Mouse (Mus musculus) monocyte, adult 5-6 weeks (primary cell): ENCODE data around the gene Itpk1. TPM values are rescaled to one million over a fixed set of nuclear protein-coding genes. Genes with fewer than 3 reads are reported as not detected.

ENCODE experiments used
- ATAC-seq: fragments of 153-309, 156-312 bp; replicated peaks from 2 replicates; pipeline ENCODE4 v1.8.0; 2017; ENCODE audit warnings: mild to moderate bottlenecking; ENCODE audit not compliant: low TSS enrichment, insufficient number of reproducible peaks, severe bottlenecking, poor library complexity, low FRiP score
- total RNA-seq: library from RNA; stranded (forward); fragments of 200-1000, 200-491, 200-594 nt; gene quantifications from 3 replicates; pipeline ENCODE4 v1.2.3, GENCODE M21; 2017

The Itpk1 gene
- total RNA-seq, 1 experiment from 2014 or later: 21.2 TPM

- ATAC-seq: no peak
Measured at GRCm38 (mm10) chr12:102697381-102697780, 7.3 kb downstream of the Itpk1 start.

GRCm38 (mm10) chr12:102696635-102697354 lies 7.9 kb downstream of the Itpk1 start:
- no peak for ATAC-seq

GRCm38 (mm10) chr12:102695369-102696239 lies 9.1 kb downstream of the Itpk1 start:
- 0 out of 2 replicates have a peak, but pooled peaks have one; percentile 42 for ATAC-seq

GRCm38 (mm10) chr12:102691761-102692160 lies 13.0 kb downstream of the Itpk1 start:
- no peak for ATAC-seq

GRCm38 (mm10) chr12:102691180-102691579 lies 13.6 kb downstream of the Itpk1 start:
- no peak for ATAC-seq

- peak; percentile 85 for ATAC-seq
Measured at GRCm38 (mm10) chr12:102689773-102690563, 14.8 kb downstream of the Itpk1 start.

- ATAC-seq: no peak
Measured at GRCm38 (mm10) chr12:102686321-102686720, 18.4 kb downstream of the Itpk1 start.

- ATAC-seq: no peak
Measured at GRCm38 (mm10) chr12:102685523-102685931, 19.2 kb downstream of the Itpk1 start.

- no peak for ATAC-seq
Measured at GRCm38 (mm10) chr12:102684720-102685386, 19.9 kb downstream of the Itpk1 start.

GRCm38 (mm10) chr12:102683979-102684378 lies 20.8 kb downstream of the Itpk1 start:
- no peak for ATAC-seq

- ATAC-seq: no peak
Measured at GRCm38 (mm10) chr12:102683438-102683837, 21.3 kb downstream of the Itpk1 start.

- no peak for ATAC-seq
Measured at GRCm38 (mm10) chr12:102682722-102683299, 21.9 kb downstream of the Itpk1 start.

GRCm38 (mm10) chr12:102682085-102682484 lies 22.6 kb downstream of the Itpk1 start:
- ATAC-seq: no peak

GRCm38 (mm10) chr12:102681590-102681989 lies 23.1 kb downstream of the Itpk1 start:
- ATAC-seq: no peak

- no peak for ATAC-seq
Measured at GRCm38 (mm10) chr12:102678820-102679219, 25.9 kb downstream of the Itpk1 start.

- no peak for ATAC-seq
Measured at GRCm38 (mm10) chr12:102677089-102677488, 27.6 kb downstream of the Itpk1 start.

- no peak for ATAC-seq
Measured at GRCm38 (mm10) chr12:102674556-102674955, 30.2 kb downstream of the Itpk1 start.

GRCm38 (mm10) chr12:102674123-102674522 lies 30.6 kb downstream of the Itpk1 start:
- no peak for ATAC-seq
